Mouse (Mus musculus) central nervous system, embryonic 11.5 days (tissue): ENCODE data around the gene Olfr283. TPM values are rescaled to one million over a fixed set of nuclear protein-coding genes. Genes with fewer than 3 reads are reported as not detected.

Experiments
- polyA plus RNA-seq: library from polyadenylated mRNA; depleted of rRNA; stranded (reverse); fragments of >200 nt; gene quantifications from 2 replicates; pipeline ENCODE4 v1.2.3, GENCODE M21; 2012; rRNA removed

The Olfr283 gene
- polyA plus RNA-seq = not detected in 2 replicates

DNA sequence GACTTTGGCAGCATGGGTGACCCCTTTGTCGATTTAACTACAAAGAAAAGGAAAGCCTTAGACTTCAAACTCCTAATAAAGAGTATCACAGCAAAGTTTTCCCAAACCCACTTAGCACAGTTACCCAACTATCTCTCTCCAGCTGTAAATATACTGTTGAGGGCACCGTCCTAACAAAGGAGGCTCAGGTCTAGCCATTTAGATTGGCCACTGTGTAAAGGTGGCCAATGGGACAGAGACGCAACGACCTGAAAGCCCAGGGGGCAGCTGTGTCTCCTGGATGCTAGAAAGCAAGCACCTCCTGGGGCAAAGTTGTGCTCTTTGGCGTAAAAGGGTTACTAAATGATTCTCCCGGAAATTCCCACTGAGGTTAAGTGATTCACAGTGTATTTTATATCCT lies at the start of gene Olfr283:
Gene Olfr283 (minus strand): TSS at position 101 of the 400 bp plus-strand sequence.

DNA sequence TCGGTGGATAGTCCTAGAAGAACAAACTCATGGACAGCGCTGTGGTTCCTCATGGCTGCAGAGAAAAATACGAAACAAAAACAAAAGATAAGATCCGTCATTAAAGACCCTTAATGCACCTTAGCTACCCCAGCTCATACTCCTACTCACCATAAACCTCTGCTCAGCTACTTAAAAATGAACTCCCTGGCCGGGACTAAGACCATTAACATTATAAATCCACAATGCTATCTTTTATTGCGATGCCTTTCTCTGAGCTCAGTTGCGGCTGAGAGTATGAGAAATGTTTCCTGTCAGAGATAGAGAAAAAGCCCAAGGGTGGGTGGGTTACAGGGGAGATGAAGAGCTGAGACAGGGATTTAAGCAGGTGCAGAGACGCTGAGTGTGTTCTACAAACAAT lies 39.9 kb downstream of the Olfr283 start, which contains the start of gene Olfr284:
Gene Olfr284 (minus strand): TSS at position 101 of the 400 bp plus-strand sequence.

Other genes starting within 250 kb of the Olfr283 start
- 23.4 and 36.6 TPM in 2 replicates for gene Asb8, start 215.3 kb downstream of the Olfr283 start, polyA plus RNA-seq
- gene Ccdc184, start 213.8 kb downstream of the Olfr283 start, polyA plus RNA-seq = 5.2 and 8.0 TPM in 2 replicates
- not detected in 2 replicates for gene Olfr288, start 185.4 kb downstream of the Olfr283 start, polyA plus RNA-seq
- not detected in 2 replicates for gene Gm44579, start 160.0 kb downstream of the Olfr283 start, polyA plus RNA-seq
- gene Olfr287, start 159.9 kb downstream of the Olfr283 start, polyA plus RNA-seq = not detected in 2 replicates
- gene Olfr286, start 146.5 kb downstream of the Olfr283 start, polyA plus RNA-seq = not detected in 2 replicates
- not detected in 2 replicates for gene H1fnt, start 123.7 kb downstream of the Olfr283 start, polyA plus RNA-seq
- gene Zfp641, start 84.8 kb downstream of the Olfr283 start, polyA plus RNA-seq = 2.4 TPM in 2 replicates
- gene Olfr285, start 63.6 kb downstream of the Olfr283 start, polyA plus RNA-seq = not detected in 2 replicates
- not detected in 2 replicates for gene Olfr284, start 40.0 kb downstream of the Olfr283 start, polyA plus RNA-seq
- not detected in 2 replicates for gene Olfr282, start 50.3 kb upstream of the Olfr283 start, polyA plus RNA-seq
- not detected in 2 replicates for gene Olfr281, start 71.6 kb upstream of the Olfr283 start, polyA plus RNA-seq
- gene OR5BS1P, start 89.0 kb upstream of the Olfr283 start, polyA plus RNA-seq = not detected in 2 replicates
- gene Lalba, start 101.8 kb upstream of the Olfr283 start, polyA plus RNA-seq = not detected in 2 replicates
- gene Olfr279, start 111.5 kb upstream of the Olfr283 start, polyA plus RNA-seq = not detected in 2 replicates
- 125 and 135 TPM in 2 replicates for gene Kansl2, start 153.3 kb upstream of the Olfr283 start, polyA plus RNA-seq
- gene Ccnt1, start 190.0 kb upstream of the Olfr283 start, polyA plus RNA-seq = 21.9 and 30.6 TPM in 2 replicates
- gene 4930415O20Rik, start 190.1 kb upstream of the Olfr283 start, polyA plus RNA-seq = not detected in 2 replicates
- gene Adcy6, start 229.1 kb upstream of the Olfr283 start, polyA plus RNA-seq = 53.7 and 55.8 TPM in 2 replicates
- 75.3 and 102 TPM in 2 replicates for gene Cacnb3, start 249.9 kb upstream of the Olfr283 start, polyA plus RNA-seq